In the genomic region with DNA sequence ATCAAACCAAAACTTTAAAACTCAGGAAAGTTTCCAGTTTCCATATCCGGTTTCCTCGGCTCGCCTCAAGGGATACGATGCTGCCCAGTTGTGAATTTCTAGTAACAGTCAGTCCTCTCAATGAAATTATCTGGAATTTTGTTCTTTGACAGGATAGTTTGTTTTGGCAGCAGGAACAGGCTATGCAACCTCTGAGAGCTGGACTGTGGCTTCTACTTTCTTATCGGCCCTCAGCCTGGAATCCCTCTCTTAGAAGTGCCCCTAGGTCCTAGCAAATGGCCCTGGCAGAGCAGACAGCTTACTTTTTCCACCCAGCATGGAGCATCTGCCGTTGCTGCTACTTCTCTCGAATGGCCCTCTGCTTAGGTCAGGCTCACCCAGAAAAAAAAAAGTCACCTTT, we compare ENCODE assay signal across 16 mouse cellular contexts.
"Had no signal": no experiment of that assay in that cellular context is flagged by ENCODE, and none has a peak within 500 bp of the region (broad histone marks: within the 10 kb centered on the region; RNA-seq: fewer than 3 reads in every experiment).

No protein-coding gene starts in this region.

- H3K36me3 ChIP-seq: limb, embryonic 13.5 days; liver, embryonic 15.5 days; midbrain, embryonic 10.5 days; neural tube, embryonic 15.5 days had no signal

- DNase-seq: kidney, postnatal 14 days; left cerebral cortex, postnatal 4 days; lung, embryonic 14.5 days; lung, postnatal 10 days; lung, postnatal 4 days; midbrain, embryonic 14.5 days; right cerebral cortex, adult 18-20 months; right cerebral cortex, postnatal 25 days; thymus, postnatal 4 days had no signal

- H3K9me3 ChIP-seq: limb, embryonic 13.5 days; liver, embryonic 15.5 days; midbrain, embryonic 10.5 days; neural tube, embryonic 15.5 days had no signal

- H3K27me3 ChIP-seq: limb, embryonic 13.5 days; liver, embryonic 15.5 days; neural tube, embryonic 15.5 days had no signal

- H3K9ac ChIP-seq: limb, embryonic 13.5 days; liver, embryonic 15.5 days; lung, embryonic 14.5 days; neural tube, embryonic 15.5 days had no signal

- H3K4me1 ChIP-seq: limb, embryonic 13.5 days; liver, embryonic 15.5 days; midbrain, embryonic 10.5 days; neural tube, embryonic 15.5 days had no signal

- H3K4me2 ChIP-seq: limb, embryonic 13.5 days; liver, embryonic 11.5 days; liver, embryonic 15.5 days; lung, embryonic 14.5 days; neural tube, embryonic 15.5 days had no signal

- H3K4me3 ChIP-seq: limb, embryonic 13.5 days; liver, embryonic 15.5 days; midbrain, embryonic 10.5 days; myocyte; neural tube, embryonic 15.5 days had no signal

- H3K27ac ChIP-seq: limb, embryonic 13.5 days; liver, embryonic 15.5 days; midbrain, embryonic 10.5 days; neural tube, embryonic 15.5 days; stomach, postnatal 0 days had no signal
